Comparison of ENCODE assay signal across 8 mouse cellular contexts in genomic region chr7:29169231-29170065, GRCm38 (mm10). TPM values are rescaled to one million over a fixed set of nuclear protein-coding genes. Genes with fewer than 3 reads are reported as not detected.
DNase-seq lines count a peak whose midpoint lies in the region; ATAC-seq and TF ChIP-seq lines count a peak whose summit lies in the region.

No protein-coding gene starts in this region.

- peaks cover 21% of the 10 kb centered on the region for H3K36me3 ChIP-seq in embryonic facial prominence, embryonic 14.5 days (ENCODE audit: control insufficient read depth, insufficient read depth, low read length)
- peaks cover 2% of the 10 kb centered on the region for H3K36me3 ChIP-seq in kidney, adult 2 months (ENCODE audit: control insufficient read depth, insufficient read depth, low read length)
- H3K36me3 ChIP-seq in limb, embryonic 13.5 days, result peaks cover 24% of the 10 kb centered on the region
- H3K36me3 ChIP-seq in midbrain, embryonic 13.5 days, result peaks cover 24% of the 10 kb centered on the region
- H3K36me3 ChIP-seq in stomach, embryonic 16.5 days (ENCODE audit: control insufficient read depth, insufficient read depth, low read length), result peaks cover 15% of the 10 kb centered on the region

- no peak for TF ChIP-seq CTCF in bone marrow, adult 2 months (IDR thresholded peaks at IDR 0.05; ENCODE audit: control insufficient read depth, insufficient read depth, low read length)
- TF ChIP-seq CTCF in kidney, adult 2 months (conservative IDR thresholded peaks at IDR 0.05; ENCODE audit: insufficient read depth, insufficient read length, low read depth, low read length), result no peak

- H3K27me3 ChIP-seq in embryonic facial prominence, embryonic 14.5 days (replicated peaks; ENCODE audit: control insufficient read depth, insufficient read depth, low read length), result peaks cover 35% of the 10 kb centered on the region
- H3K27me3 ChIP-seq in kidney, adult 2 months (replicated peaks; ENCODE audit: control insufficient read depth, insufficient read depth, low read length), result no peaks in the 10 kb centered on the region
- peaks cover 52% of the 10 kb centered on the region for H3K27me3 ChIP-seq in limb, embryonic 13.5 days
- peaks cover 39% of the 10 kb centered on the region for H3K27me3 ChIP-seq in midbrain, embryonic 13.5 days
- peaks cover 27% of the 10 kb centered on the region for H3K27me3 ChIP-seq in stomach, embryonic 16.5 days (ENCODE audit: control insufficient read depth, insufficient read depth, low read length)

- peak overlapping the region; percentile 45 for H3K4me3 ChIP-seq in bone marrow, adult 2 months (replicated peaks; ENCODE audit: control insufficient read depth, low read depth, low read length)
- H3K4me3 ChIP-seq in embryonic facial prominence, embryonic 14.5 days (ENCODE audit: low read depth, low read length), result peak overlapping the region; percentile 59
- H3K4me3 ChIP-seq in kidney, adult 2 months (ENCODE audit: insufficient read depth, low read depth, low read length), result peak overlapping the region; percentile 64
- H3K4me3 ChIP-seq in limb, embryonic 13.5 days, result peak overlapping the region; percentile 74
- H3K4me3 ChIP-seq in midbrain, embryonic 13.5 days (replicated peaks), result peak overlapping the region; percentile 67
- peak overlapping the region; percentile 67 for H3K4me3 ChIP-seq in stomach, embryonic 16.5 days (replicated peaks; ENCODE audit: low read length)

- 1% methylated on average over 34 of the region's 39 CpGs for WGBS in bone marrow, adult 2 months
- under 1% methylated on average over 28 of the region's 39 CpGs for WGBS in embryonic facial prominence, embryonic 14.5 days
- under 1% methylated on average over 29 of the region's 39 CpGs for WGBS in kidney, adult 2 months
- under 1% methylated on average over 27 of the region's 39 CpGs for WGBS in limb, embryonic 13.5 days
- under 1% methylated on average over 31 of the region's 39 CpGs for WGBS in midbrain, embryonic 13.5 days
- WGBS in stomach, embryonic 16.5 days, result under 1% methylated on average over 31 of the region's 39 CpGs

- H3K9ac ChIP-seq in embryonic facial prominence, embryonic 14.5 days (ENCODE audit: low read depth, low read length), result peak overlapping the region; percentile 61
- H3K9ac ChIP-seq in limb, embryonic 13.5 days, result peak overlapping the region; percentile 71
- peak overlapping the region; percentile 70 for H3K9ac ChIP-seq in midbrain, embryonic 13.5 days (replicated peaks)
- H3K9ac ChIP-seq in stomach, embryonic 16.5 days (ENCODE audit: low read length), result peak overlapping the region; percentile 76

- H3K27ac ChIP-seq in bone marrow, adult 2 months (ENCODE audit: control insufficient read depth, insufficient read depth, low read depth, low read length, poor library complexity), result no peak overlapping the region
- H3K27ac ChIP-seq in embryonic facial prominence, embryonic 14.5 days (replicated peaks; ENCODE audit: low read depth, low read length), result peak overlapping the region; percentile 49; the same call in 1 of the 2 replicates
- H3K27ac ChIP-seq in kidney, adult 2 months (ENCODE audit: insufficient read depth, low read depth, low read length), result no peak overlapping the region
- H3K27ac ChIP-seq in limb, embryonic 13.5 days, result peak overlapping the region; percentile 39; the same call in 1 of the 2 replicates
- H3K27ac ChIP-seq in midbrain, embryonic 13.5 days, result peak overlapping the region; percentile 87
- peak overlapping the region; percentile 87 for H3K27ac ChIP-seq in stomach, embryonic 16.5 days (ENCODE audit: low read length)

- no peak for TF ChIP-seq POLR2A in bone marrow, adult 2 months (IDR thresholded peaks at IDR 0.05; ENCODE audit: borderline replicate concordance, control insufficient read depth, low read depth, low read length)
- TF ChIP-seq POLR2A in kidney, adult 2 months (IDR thresholded peaks at IDR 0.05; ENCODE audit: low read depth, low read length), result no peak

- peak; percentile 38 for DNase-seq in CD4-positive, CD25-positive, alpha-beta regulatory T cell, adult 2 months (ENCODE audit: low read depth, low spot score)
- peak; percentile 93 for DNase-seq in embryonic facial prominence, embryonic 14.5 days (ENCODE audit: low spot score)
- DNase-seq in heart, adult 9 months (ENCODE audit: low spot score in 2 of 2), result peak; percentile 83
- peak; percentile 80 for DNase-seq in kidney, adult 2 months

- no peaks in the 10 kb centered on the region for H3K9me3 ChIP-seq in embryonic facial prominence, embryonic 14.5 days (ENCODE audit: control insufficient read depth, low read length)
- H3K9me3 ChIP-seq in limb, embryonic 13.5 days, result no peaks in the 10 kb centered on the region
- H3K9me3 ChIP-seq in midbrain, embryonic 13.5 days, result no peaks in the 10 kb centered on the region
- no peaks in the 10 kb centered on the region for H3K9me3 ChIP-seq in stomach, embryonic 16.5 days (replicated peaks; ENCODE audit: control insufficient read depth, low read length)

- H3K4me1 ChIP-seq in bone marrow, adult 2 months (ENCODE audit: control insufficient read depth, insufficient read depth, low read length), result no peaks in the 10 kb centered on the region
- peaks cover 16% of the 10 kb centered on the region for H3K4me1 ChIP-seq in embryonic facial prominence, embryonic 14.5 days (ENCODE audit: control insufficient read depth, insufficient read depth, low read length)
- peaks cover 10% of the 10 kb centered on the region for H3K4me1 ChIP-seq in kidney, adult 2 months (ENCODE audit: control insufficient read depth, insufficient read depth, low read length)
- peaks cover 41% of the 10 kb centered on the region for H3K4me1 ChIP-seq in limb, embryonic 13.5 days
- H3K4me1 ChIP-seq in midbrain, embryonic 13.5 days (replicated peaks), result peaks cover 44% of the 10 kb centered on the region
- H3K4me1 ChIP-seq in stomach, embryonic 16.5 days (ENCODE audit: control insufficient read depth, insufficient read depth, low read length), result peaks cover 22% of the 10 kb centered on the region

- ATAC-seq in embryonic facial prominence, embryonic 14.5 days (ENCODE audit: low read depth), result peak; percentile 89
- ATAC-seq in limb, embryonic 13.5 days (ENCODE audit: low FRiP score, low read depth), result peak; percentile 87
- peak; percentile 76 for ATAC-seq in midbrain, embryonic 13.5 days
- ATAC-seq in stomach, embryonic 16.5 days (ENCODE audit: insufficient read depth, low FRiP score), result peak; percentile 86

- H3K4me2 ChIP-seq in embryonic facial prominence, embryonic 14.5 days (ENCODE audit: low read depth, low read length), result peak overlapping the region; percentile 78
- peak overlapping the region; percentile 86 for H3K4me2 ChIP-seq in limb, embryonic 13.5 days (replicated peaks)
- H3K4me2 ChIP-seq in midbrain, embryonic 13.5 days (replicated peaks), result peak overlapping the region; percentile 66
- peak overlapping the region; percentile 96 for H3K4me2 ChIP-seq in stomach, embryonic 16.5 days (ENCODE audit: low read depth, low read length)

RNA-seq across cellular contexts. Expression of gene Ggn, which starts 0.6 kb away (rescaled TPM):
- polyA plus RNA-seq in bone marrow, adult 2 months (2011; ENCODE audit: insufficient read depth, insufficient read length, low replicate concordance, missing spikeins), result 0.59 TPM in 1 of 2 replicates, not detected in the other
- 0.51 and 0.72 TPM in 2 replicates for polyA plus RNA-seq in embryonic facial prominence, embryonic 14.5 days (2014; fragmentation: Nextera tagmentation; extraction: Ambion mirVana)
- 0.38 and 0.94 TPM in 2 replicates for polyA plus RNA-seq in kidney, adult 2 months (2012; rRNA removed)
- 0.47 and 0.50 TPM in 2 replicates for polyA plus RNA-seq in limb, embryonic 13.5 days (2015; fragmentation: Nextera tagmentation; extraction: Ambion mirVana)
- polyA plus RNA-seq in midbrain, embryonic 13.5 days (2015; fragmentation: Nextera tagmentation; extraction: Ambion mirVana), result 0.54 and 0.93 TPM in 2 replicates
- 0.51 and 0.56 TPM in 2 replicates for polyA plus RNA-seq in stomach, embryonic 16.5 days (2015; fragmentation: Nextera tagmentation; extraction: Ambion mirVana)

RNA-seq across cellular contexts. Expression of gene Spred3, which starts 0.8 kb away (rescaled TPM):
- 2.3 and 7.1 TPM in 2 replicates for polyA plus RNA-seq in bone marrow, adult 2 months (2011; ENCODE audit: insufficient read depth, insufficient read length, low replicate concordance, missing spikeins)
- 3.0 and 3.6 TPM in 2 replicates for polyA plus RNA-seq in embryonic facial prominence, embryonic 14.5 days (2014; fragmentation: Nextera tagmentation; extraction: Ambion mirVana)
- 1.8 and 2.6 TPM in 2 replicates for polyA plus RNA-seq in kidney, adult 2 months (2012; rRNA removed)
- 4.2 and 4.4 TPM in 2 replicates for polyA plus RNA-seq in limb, embryonic 13.5 days (2015; fragmentation: Nextera tagmentation; extraction: Ambion mirVana)
- polyA plus RNA-seq in midbrain, embryonic 13.5 days (2015; fragmentation: Nextera tagmentation; extraction: Ambion mirVana), result 9.4 and 9.9 TPM in 2 replicates
- 1.6 and 2.2 TPM in 2 replicates for polyA plus RNA-seq in stomach, embryonic 16.5 days (2015; fragmentation: Nextera tagmentation; extraction: Ambion mirVana)

RNA-seq across cellular contexts. Expression of gene Psmd8, which starts 11.1 kb away (rescaled TPM):
- 93.2 and 170 TPM in 2 replicates for polyA plus RNA-seq in bone marrow, adult 2 months (2011; ENCODE audit: insufficient read depth, insufficient read length, low replicate concordance, missing spikeins)
- 244 and 264 TPM in 2 replicates for polyA plus RNA-seq in embryonic facial prominence, embryonic 14.5 days (2014; fragmentation: Nextera tagmentation; extraction: Ambion mirVana)
- 178 and 204 TPM in 2 replicates for polyA plus RNA-seq in kidney, adult 2 months (2012; rRNA removed)
- 270 and 272 TPM in 2 replicates for polyA plus RNA-seq in limb, embryonic 13.5 days (2015; fragmentation: Nextera tagmentation; extraction: Ambion mirVana)
- 314 and 315 TPM in 2 replicates for polyA plus RNA-seq in midbrain, embryonic 13.5 days (2015; fragmentation: Nextera tagmentation; extraction: Ambion mirVana)
- polyA plus RNA-seq in stomach, embryonic 16.5 days (2015; fragmentation: Nextera tagmentation; extraction: Ambion mirVana), result 242 and 249 TPM in 2 replicates

RNA-seq across cellular contexts. Expression of gene Fam98c, which starts 13.4 kb away (rescaled TPM):
- polyA plus RNA-seq in bone marrow, adult 2 months (2011; ENCODE audit: insufficient read depth, insufficient read length, low replicate concordance, missing spikeins), result 37.8 and 56.8 TPM in 2 replicates
- 15.4 and 16.5 TPM in 2 replicates for polyA plus RNA-seq in embryonic facial prominence, embryonic 14.5 days (2014; fragmentation: Nextera tagmentation; extraction: Ambion mirVana)
- 31.4 and 35.8 TPM in 2 replicates for polyA plus RNA-seq in kidney, adult 2 months (2012; rRNA removed)
- polyA plus RNA-seq in limb, embryonic 13.5 days (2015; fragmentation: Nextera tagmentation; extraction: Ambion mirVana), result 11.5 and 12.5 TPM in 2 replicates
- 17.5 and 18.4 TPM in 2 replicates for polyA plus RNA-seq in midbrain, embryonic 13.5 days (2015; fragmentation: Nextera tagmentation; extraction: Ambion mirVana)
- polyA plus RNA-seq in stomach, embryonic 16.5 days (2015; fragmentation: Nextera tagmentation; extraction: Ambion mirVana), result 18.9 and 19.6 TPM in 2 replicates

RNA-seq across cellular contexts. Expression of gene Rasgrp4, which starts 34.8 kb away (rescaled TPM):
- 49.7 and 156 TPM in 2 replicates for polyA plus RNA-seq in bone marrow, adult 2 months (2011; ENCODE audit: insufficient read depth, insufficient read length, low replicate concordance, missing spikeins)
- polyA plus RNA-seq in embryonic facial prominence, embryonic 14.5 days (2014; fragmentation: Nextera tagmentation; extraction: Ambion mirVana), result 0.54 and 0.78 TPM in 2 replicates
- polyA plus RNA-seq in kidney, adult 2 months (2012; rRNA removed), result 1.9 and 2.7 TPM in 2 replicates
- 0.56 and 0.69 TPM in 2 replicates for polyA plus RNA-seq in limb, embryonic 13.5 days (2015; fragmentation: Nextera tagmentation; extraction: Ambion mirVana)
- polyA plus RNA-seq in midbrain, embryonic 13.5 days (2015; fragmentation: Nextera tagmentation; extraction: Ambion mirVana), result 0.40 and 0.50 TPM in 2 replicates
- 0.56 and 0.61 TPM in 2 replicates for polyA plus RNA-seq in stomach, embryonic 16.5 days (2015; fragmentation: Nextera tagmentation; extraction: Ambion mirVana)

Comparison
In these comparisons a context has a peak if more than half of its experiments do, and no peak if none do; other contexts are left out.
1. DNase-seq: peak in every context shown above with its lines; median percentile 93 in embryonic facial prominence, embryonic 14.5 days; 83 in heart, adult 9 months; 80 in kidney, adult 2 months; 38 in CD4-positive, CD25-positive, alpha-beta regulatory T cell, adult 2 months.
2. H3K27ac ChIP-seq: peak in embryonic facial prominence, embryonic 14.5 days (single experiment), limb, embryonic 13.5 days (single experiment), midbrain, embryonic 13.5 days (single experiment) and stomach, embryonic 16.5 days (single experiment); none in bone marrow, adult 2 months (single experiment) and kidney, adult 2 months (single experiment).
3. Peak in every context shown above with its lines, with median percentiles within 50 percentile points of each other: H3K4me3 ChIP-seq, ATAC-seq, H3K4me2 ChIP-seq and H3K9ac ChIP-seq.